Mouse (Mus musculus): ENCODE results near the gene Nat8l. TPM values are rescaled to one million over a fixed set of nuclear protein-coding genes. Genes with fewer than 3 reads are reported as not detected.

Gene Nat8l
- polyA plus RNA-seq, 1 experiment: 4.0 TPM

DNA sequence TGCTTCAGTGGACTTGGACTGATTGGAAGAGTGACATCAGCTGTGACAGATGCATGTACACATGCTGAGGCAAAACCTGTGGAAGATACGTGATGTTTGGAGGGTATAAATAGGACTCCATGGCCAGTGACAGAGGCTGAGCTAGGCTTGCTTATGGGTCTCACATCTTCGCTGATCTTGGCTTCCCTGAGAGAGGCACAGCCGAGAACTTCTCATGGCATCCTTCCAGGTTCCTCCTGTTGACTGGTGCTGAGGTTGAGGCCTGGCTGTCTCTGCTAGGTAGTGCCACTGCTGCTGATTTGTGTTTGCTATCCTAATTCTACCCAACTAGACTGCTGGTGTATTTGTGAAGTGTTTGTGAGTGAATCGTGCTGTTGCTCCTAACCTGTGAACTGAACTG, 23.2 kb downstream of the Nat8l start:
- H3K4me3 ChIP-seq (replicated peaks; ENCODE audit: control insufficient read depth, low read depth, low read length): no peak overlapping the region
- H3K4me1 ChIP-seq (ENCODE audit: control insufficient read depth, insufficient read depth, low read length): no peaks in the 10 kb centered on the region
- H3K27ac ChIP-seq (ENCODE audit: control insufficient read depth, insufficient read depth, low read depth, low read length, poor library complexity): no peak overlapping the region
- TF ChIP-seq POLR2A (IDR thresholded peaks at IDR 0.05; ENCODE audit: borderline replicate concordance, control insufficient read depth, low read depth, low read length): no peak
- TF ChIP-seq CTCF (IDR thresholded peaks at IDR 0.05; ENCODE audit: control insufficient read depth, insufficient read depth, low read length): no peak
- 72% methylated on average over 4 of the region's 4 CpGs for WGBS

DNA sequence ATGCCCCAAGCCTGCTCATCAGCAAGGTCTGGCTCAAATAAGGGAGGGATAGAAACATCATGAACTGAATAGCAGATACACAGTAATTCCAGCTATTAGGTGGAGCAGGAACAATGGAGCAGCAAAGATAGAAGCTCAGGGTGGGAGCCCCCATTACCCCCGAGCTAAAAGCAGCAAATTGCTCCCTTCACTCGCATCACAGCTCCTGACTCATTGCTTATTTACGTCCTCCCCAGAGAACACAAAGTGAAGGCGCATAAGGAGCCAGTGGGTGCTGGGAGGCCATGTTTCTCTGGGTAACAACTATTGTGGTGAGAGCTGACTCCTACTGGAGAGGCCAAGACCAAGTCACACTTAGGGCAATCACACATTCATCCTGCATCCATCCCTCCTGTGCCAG, 34.3 kb downstream of the Nat8l start:
- H3K4me1 ChIP-seq (ENCODE audit: control insufficient read depth, insufficient read depth, low read length): no peaks in the 10 kb centered on the region
- no peak overlapping the region for H3K4me3 ChIP-seq (replicated peaks; ENCODE audit: control insufficient read depth, low read depth, low read length)
- H3K27ac ChIP-seq (ENCODE audit: control insufficient read depth, insufficient read depth, low read depth, low read length, poor library complexity): no peak overlapping the region
- TF ChIP-seq CTCF (IDR thresholded peaks at IDR 0.05; ENCODE audit: control insufficient read depth, insufficient read depth, low read length) (no peak), POLR2A (IDR thresholded peaks at IDR 0.05; ENCODE audit: borderline replicate concordance, control insufficient read depth, low read depth, low read length) (no peak)
- WGBS: 81% methylated on average over 4 of the region's 4 CpGs

DNA sequence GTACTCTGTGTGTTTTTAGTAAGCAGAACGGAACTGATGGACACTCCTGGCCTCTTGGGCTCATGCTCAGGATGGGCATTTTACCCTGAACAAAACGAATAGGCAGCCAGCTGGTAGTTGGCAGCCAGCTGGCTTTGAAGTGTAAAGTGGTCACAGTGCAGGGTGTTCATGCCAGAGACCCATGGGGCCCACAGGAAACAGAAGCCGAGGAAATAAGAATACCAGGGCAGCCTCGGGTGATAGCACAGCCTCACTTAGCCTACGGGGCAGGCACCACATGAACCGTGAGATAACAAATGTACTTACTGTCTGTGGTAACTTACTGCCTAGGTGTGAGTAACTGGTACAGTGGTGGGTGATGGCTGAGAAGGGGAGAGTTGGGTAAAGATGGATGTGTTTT, 35.2 kb downstream of the Nat8l start:
- 22% methylated on average over 6 of the region's 6 CpGs for WGBS
- Histone ChIP-seq H3K4me1 (ENCODE audit: control insufficient read depth, insufficient read depth, low read length) (no peaks in the 10 kb centered on the region), H3K27ac (ENCODE audit: control insufficient read depth, insufficient read depth, low read depth, low read length, poor library complexity) (no peak overlapping the region), H3K4me3 (replicated peaks; ENCODE audit: control insufficient read depth, low read depth, low read length) (no peak overlapping the region)
- no peak for TF ChIP-seq CTCF (IDR thresholded peaks at IDR 0.05; ENCODE audit: control insufficient read depth, insufficient read depth, low read length)
- no peak for TF ChIP-seq POLR2A (IDR thresholded peaks at IDR 0.05; ENCODE audit: borderline replicate concordance, control insufficient read depth, low read depth, low read length)

DNA sequence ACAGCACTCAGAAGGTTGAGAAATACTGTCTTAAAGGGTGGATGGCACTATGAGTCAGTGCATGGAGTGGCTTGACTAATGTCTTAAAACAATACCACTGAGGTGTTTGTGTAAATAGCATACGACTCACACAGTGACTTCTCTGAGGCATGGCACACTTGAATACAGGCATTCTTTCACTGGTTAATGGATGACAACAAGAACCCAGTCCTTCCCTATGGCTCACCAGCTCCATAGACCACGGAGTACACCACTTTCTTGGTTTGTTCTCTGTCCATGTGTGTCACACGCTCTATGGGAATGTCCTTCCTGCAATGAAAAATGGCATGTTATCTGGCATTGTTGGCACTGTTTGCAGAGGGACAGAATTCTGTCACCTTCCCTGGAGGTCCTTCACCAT, 36.7 kb downstream of the Nat8l start:
- no peak overlapping the region for H3K27ac ChIP-seq (ENCODE audit: control insufficient read depth, insufficient read depth, low read depth, low read length, poor library complexity)
- H3K4me1 ChIP-seq (ENCODE audit: control insufficient read depth, insufficient read depth, low read length): no peaks in the 10 kb centered on the region
- no peak overlapping the region for H3K4me3 ChIP-seq (replicated peaks; ENCODE audit: control insufficient read depth, low read depth, low read length)
- 78% methylated on average over 3 of the region's 3 CpGs for WGBS
- no peak for TF ChIP-seq CTCF (IDR thresholded peaks at IDR 0.05; ENCODE audit: control insufficient read depth, insufficient read depth, low read length)
- no peak for TF ChIP-seq POLR2A (IDR thresholded peaks at IDR 0.05; ENCODE audit: borderline replicate concordance, control insufficient read depth, low read depth, low read length)

Other genes starting within 250 kb of the Nat8l start
- 10.9 and 11.9 TPM in 2 replicates for gene Letm1, start 213.2 kb upstream of the Nat8l start, polyA plus RNA-seq (2011; ENCODE audit: insufficient read depth, insufficient read length, low replicate concordance, missing spikeins)
- gene Nsd2, start 175.3 kb upstream of the Nat8l start, polyA plus RNA-seq (2011; ENCODE audit: insufficient read depth, insufficient read length, low replicate concordance, missing spikeins): 28.9 and 43.4 TPM in 2 replicates
- 10.4 and 14.6 TPM in 2 replicates for gene Nelfa, start 59.6 kb upstream of the Nat8l start, polyA plus RNA-seq (2011; ENCODE audit: insufficient read depth, insufficient read length, low replicate concordance, missing spikeins)
- gene Gm1673, start 12.6 kb upstream of the Nat8l start, polyA plus RNA-seq (2011; ENCODE audit: insufficient read depth, insufficient read length, low replicate concordance, missing spikeins): 9.1 TPM in 1 of 2 replicates, not detected in the other
- 4.3 and 6.2 TPM in 2 replicates for gene Poln, start 173.5 kb downstream of the Nat8l start, polyA plus RNA-seq (2011; ENCODE audit: insufficient read depth, insufficient read length, low replicate concordance, missing spikeins)
- gene Haus3, start 173.5 kb downstream of the Nat8l start, polyA plus RNA-seq (2011; ENCODE audit: insufficient read depth, insufficient read length, low replicate concordance, missing spikeins): 18.4 and 37.5 TPM in 2 replicates
- gene Mxd4, start 191.7 kb downstream of the Nat8l start, polyA plus RNA-seq (2011; ENCODE audit: insufficient read depth, insufficient read length, low replicate concordance, missing spikeins): 21.8 and 51.1 TPM in 2 replicates